ENCODE assay signal across 31 mouse cellular contexts in genomic region chrX:169544037-169544436, GRCm38 (mm10).
"Had no signal": no experiment of that assay in that cellular context is flagged by ENCODE, and none has a peak within 500 bp of the region (broad histone marks: within the 10 kb centered on the region; RNA-seq: fewer than 3 reads in every experiment).

No protein-coding gene starts in this region.

- H3K9ac ChIP-seq: limb, embryonic 12.5 days; limb, embryonic 13.5 days; limb, embryonic 15.5 days; liver, embryonic 12.5 days; liver, embryonic 13.5 days; liver, embryonic 14.5 days; liver, embryonic 15.5 days; liver, postnatal 0 days; lung, embryonic 14.5 days; lung, embryonic 15.5 days; midbrain, embryonic 12.5 days; midbrain, embryonic 13.5 days; midbrain, embryonic 15.5 days had no signal

- H3K27me3 ChIP-seq: limb, embryonic 12.5 days; limb, embryonic 15.5 days; liver, embryonic 12.5 days; liver, embryonic 13.5 days; liver, embryonic 15.5 days; lung, embryonic 15.5 days; megakaryocyte, embryonic 14.5 days; midbrain, embryonic 15.5 days had no signal

- H3K27ac ChIP-seq: limb, embryonic 10.5 days; limb, embryonic 12.5 days; limb, embryonic 13.5 days; limb, embryonic 15.5 days; liver, embryonic 12.5 days; liver, embryonic 13.5 days; liver, embryonic 14.5 days; liver, embryonic 15.5 days; lung, embryonic 15.5 days; macrophage; midbrain, embryonic 10.5 days; midbrain, embryonic 12.5 days; midbrain, embryonic 13.5 days; midbrain, embryonic 15.5 days had no signal

- H3K4me3 ChIP-seq: limb, embryonic 10.5 days; limb, embryonic 12.5 days; limb, embryonic 13.5 days; limb, embryonic 15.5 days; liver, embryonic 12.5 days; liver, embryonic 13.5 days; liver, embryonic 15.5 days; lung, embryonic 15.5 days; megakaryocyte, embryonic 14.5 days; midbrain, embryonic 10.5 days; midbrain, embryonic 12.5 days; midbrain, embryonic 13.5 days; midbrain, embryonic 15.5 days; myocyte had no signal

- ATAC-seq: liver, embryonic 12.5 days; liver, postnatal 0 days; lung, postnatal 0 days; midbrain, embryonic 13.5 days; midbrain, embryonic 15.5 days; midbrain, embryonic 16.5 days had no signal

- H3K9me3 ChIP-seq: limb, embryonic 10.5 days; limb, embryonic 12.5 days; limb, embryonic 13.5 days; limb, embryonic 15.5 days; liver, embryonic 12.5 days; liver, embryonic 13.5 days; liver, embryonic 15.5 days; lung, embryonic 15.5 days; megakaryocyte, embryonic 14.5 days; midbrain, embryonic 10.5 days; midbrain, embryonic 12.5 days; midbrain, embryonic 13.5 days; midbrain, embryonic 15.5 days had no signal

- H3K36me3 ChIP-seq: limb, embryonic 10.5 days; limb, embryonic 12.5 days; limb, embryonic 13.5 days; limb, embryonic 15.5 days; liver, embryonic 12.5 days; liver, embryonic 13.5 days; liver, embryonic 15.5 days; lung, embryonic 15.5 days; midbrain, embryonic 10.5 days; midbrain, embryonic 12.5 days; midbrain, embryonic 13.5 days; midbrain, embryonic 15.5 days had no signal

- DNase-seq: left cerebral cortex, postnatal 4 days; liver; liver, embryonic 13.5 days; liver, postnatal 0 days; lung, adult 18-20 months; lung, adult 2 months; lung, embryonic 14.5 days; lung, postnatal 10 days; lung, postnatal 14 days; lung, postnatal 36 days; lung, postnatal 4 days; midbrain, embryonic 14.5 days had no signal

- H3K4me2 ChIP-seq: limb, embryonic 12.5 days; limb, embryonic 13.5 days; limb, embryonic 15.5 days; liver, embryonic 11.5 days; liver, embryonic 12.5 days; liver, embryonic 13.5 days; liver, embryonic 15.5 days; lung, embryonic 14.5 days; lung, embryonic 15.5 days; midbrain, embryonic 11.5 days; midbrain, embryonic 12.5 days; midbrain, embryonic 13.5 days; midbrain, embryonic 15.5 days had no signal

- H3K4me1 ChIP-seq: limb, embryonic 10.5 days; limb, embryonic 12.5 days; limb, embryonic 13.5 days; limb, embryonic 15.5 days; liver, embryonic 12.5 days; liver, embryonic 13.5 days; liver, embryonic 15.5 days; lung, embryonic 15.5 days; megakaryocyte, embryonic 14.5 days; midbrain, embryonic 10.5 days; midbrain, embryonic 12.5 days; midbrain, embryonic 13.5 days; midbrain, embryonic 15.5 days had no signal
